Comparison of ENCODE assay signal across 9 mouse cellular contexts in the genomic region with DNA sequence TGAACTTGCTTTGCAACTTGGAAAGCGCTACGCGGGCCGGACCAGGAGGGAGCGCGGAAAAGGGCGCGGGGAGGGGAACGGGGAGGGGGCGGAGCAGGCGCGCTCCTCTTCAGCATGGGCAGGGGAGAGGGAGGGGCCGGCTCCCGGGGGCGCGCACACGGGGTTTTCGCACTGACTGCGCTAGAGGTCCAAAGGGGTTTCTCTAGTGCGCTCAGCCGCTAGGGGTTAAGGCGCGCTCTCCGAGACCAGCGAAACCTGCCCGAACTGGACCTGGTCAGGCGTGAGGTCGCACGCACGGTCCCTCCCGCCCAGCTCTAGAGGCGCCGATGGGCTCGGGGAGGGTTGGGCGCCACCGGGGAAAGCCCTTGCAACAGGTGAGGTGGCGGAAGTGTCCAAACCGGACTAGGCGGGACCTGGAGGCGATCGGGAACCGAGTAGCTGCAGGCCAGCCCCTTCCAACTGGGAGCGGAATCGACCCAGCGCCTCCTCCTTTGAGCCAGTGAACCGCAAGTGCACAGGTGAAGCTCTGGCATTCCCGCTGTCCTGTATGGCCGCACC. TPM values are rescaled to one million over a fixed set of nuclear protein-coding genes. Genes with fewer than 3 reads are reported as not detected.
DNase-seq lines count a peak whose midpoint lies in the region; ATAC-seq lines count a peak whose summit lies in the region.
"Had no signal": no experiment of that assay in that cellular context is flagged by ENCODE, and none has a peak within 500 bp of the region (broad histone marks: within the 10 kb centered on the region; RNA-seq: fewer than 3 reads in every experiment).

No protein-coding gene starts in this region.

- peak overlapping the region; percentile 66 for H3K4me3 ChIP-seq in intestine, embryonic 16.5 days (ENCODE audit: low read length)
- H3K4me3 ChIP-seq in liver, embryonic 13.5 days (replicated peaks): peak overlapping the region; percentile 53
- H3K4me3 ChIP-seq in neural tube, embryonic 13.5 days: peak overlapping the region; percentile 54

- ATAC-seq in intestine, embryonic 16.5 days: peak; percentile 96
- peak; percentile 77 for ATAC-seq in liver, embryonic 13.5 days (ENCODE audit: low read depth)
- ATAC-seq in neural tube, embryonic 13.5 days (ENCODE audit: low read depth): peak; percentile 95

- DNase-seq in gastrocnemius, adult 18-20 months (ENCODE audit: low spot score): peak; percentile 6
- no peak for DNase-seq in gastrocnemius, adult 8-10 months (ENCODE audit: low spot score in 2 of 2)
- DNase-seq in embryo, embryonic 11 days: peak; percentile 82
- DNase-seq in heart, adult 11 months: peak; percentile 95
- no peak for DNase-seq in liver, embryonic 13.5 days
- DNase-seq in urinary bladder, postnatal 4 days (ENCODE audit: low spot score in 2 of 2): peak; percentile 49 to 71

- H3K9me3 ChIP-seq in intestine, embryonic 16.5 days (ENCODE audit: control insufficient read depth, low read length): no peaks in the 10 kb centered on the region
- H3K9me3 ChIP-seq in liver, embryonic 13.5 days (replicated peaks): no peaks in the 10 kb centered on the region
- no peaks in the 10 kb centered on the region for H3K9me3 ChIP-seq in neural tube, embryonic 13.5 days

- H3K4me2 ChIP-seq in intestine, embryonic 16.5 days (ENCODE audit: low read depth, low read length): peak overlapping the region; percentile 56
- H3K4me2 ChIP-seq in liver, embryonic 13.5 days: peak overlapping the region; percentile 48
- peak overlapping the region; percentile 74 for H3K4me2 ChIP-seq in neural tube, embryonic 13.5 days

- no peaks in the 10 kb centered on the region; the same call in 1 of the 2 replicates for H3K4me1 ChIP-seq in intestine, embryonic 16.5 days (ENCODE audit: control insufficient read depth, insufficient read depth, low read length)
- no peaks in the 10 kb centered on the region; the same call in 1 of the 2 replicates for H3K4me1 ChIP-seq in liver, embryonic 13.5 days (replicated peaks)
- H3K4me1 ChIP-seq in neural tube, embryonic 13.5 days (replicated peaks): no peaks in the 10 kb centered on the region

- peak overlapping the region; percentile 84 for H3K27ac ChIP-seq in intestine, embryonic 16.5 days (ENCODE audit: low read length)
- H3K27ac ChIP-seq in liver, embryonic 13.5 days: no peak overlapping the region
- no peak overlapping the region for H3K27ac ChIP-seq in neural tube, embryonic 13.5 days (replicated peaks)

- no peaks in the 10 kb centered on the region for H3K36me3 ChIP-seq in intestine, embryonic 16.5 days (ENCODE audit: control insufficient read depth, insufficient read depth, low read length)
- no peaks in the 10 kb centered on the region for H3K36me3 ChIP-seq in liver, embryonic 13.5 days
- H3K36me3 ChIP-seq in neural tube, embryonic 13.5 days: no peaks in the 10 kb centered on the region

- peak overlapping the region; percentile 76 for H3K9ac ChIP-seq in intestine, embryonic 16.5 days (ENCODE audit: low read depth, low read length)
- peak overlapping the region; percentile 50 for H3K9ac ChIP-seq in liver, embryonic 13.5 days
- H3K9ac ChIP-seq in neural tube, embryonic 13.5 days: peak overlapping the region; percentile 66

- 12% methylated on average over 43 of the region's 48 CpGs for WGBS in intestine, embryonic 16.5 days
- 9% methylated on average over 46 of the region's 48 CpGs for WGBS in liver, embryonic 13.5 days (ENCODE audit: insufficient replicate concordance)
- 17% methylated on average over 47 of the region's 48 CpGs for whole genome bisulfite sequencing in neural tube, embryonic 13.5 days

- peaks cover 4% of the 10 kb centered on the region; the same call in 1 of the 2 replicates for H3K27me3 ChIP-seq in intestine, embryonic 16.5 days (replicated peaks; ENCODE audit: control insufficient read depth, insufficient read depth, low read length)
- peaks cover 37% of the 10 kb centered on the region for H3K27me3 ChIP-seq in liver, embryonic 13.5 days
- peaks cover 57% of the 10 kb centered on the region for H3K27me3 ChIP-seq in neural tube, embryonic 13.5 days

RNA-seq across cellular contexts. Expression of a gene that starts 0.4 kb away (rescaled TPM):
- 1 to 10 TPM; 1.5 to 1.6 TPM for total RNA-seq in gastrocnemius, adult 18-20 months (2021)
- total RNA-seq in gastrocnemius, adult 8-10 months (2022): 1 to 10 TPM in 3 of 4 experiments, under 1 TPM in 1; 0.94 to 1.2 (median 1.1) TPM
- polyA plus RNA-seq in intestine, embryonic 16.5 days (2015; fragmentation: Nextera tagmentation; extraction: Ambion mirVana): 4.5 and 5.0 TPM in 2 replicates
- polyA plus RNA-seq in liver, embryonic 13.5 days (2015; fragmentation: Nextera tagmentation; extraction: Ambion mirVana): 0.89 and 0.96 TPM in 2 replicates
- 72.7 and 73.0 TPM in 2 replicates for polyA plus RNA-seq in neural tube, embryonic 13.5 days (2015; fragmentation: Nextera tagmentation; extraction: Ambion mirVana)

RNA-seq across cellular contexts. Expression of a gene that starts 12.0 kb away (rescaled TPM):
- total RNA-seq in gastrocnemius, adult 18-20 months (2021): not detected
- total RNA-seq in gastrocnemius, adult 8-10 months (2022): not detected
- 0.11 TPM in 1 of 2 replicates, not detected in the other for polyA plus RNA-seq in intestine, embryonic 16.5 days (2015; fragmentation: Nextera tagmentation; extraction: Ambion mirVana)
- not detected in 2 replicates for polyA plus RNA-seq in liver, embryonic 13.5 days (2015; fragmentation: Nextera tagmentation; extraction: Ambion mirVana)
- 0.18 and 0.77 TPM in 2 replicates for polyA plus RNA-seq in neural tube, embryonic 13.5 days (2015; fragmentation: Nextera tagmentation; extraction: Ambion mirVana)
- polyA plus RNA-seq: gonadal fat pad, adult 2 months had no signal

Comparison
In these comparisons a context has a peak if more than half of its experiments do, and no peak if none do; other contexts are left out.
1. DNase-seq: peak in gastrocnemius, adult 18-20 months (single experiment), embryo, embryonic 11 days (single experiment), heart, adult 11 months (single experiment) and urinary bladder, postnatal 4 days (2 of 2); none in gastrocnemius, adult 8-10 months (0 of 2) and liver, embryonic 13.5 days (single experiment).
2. RNA of a gene that starts 0.4 kb away (polyA plus RNA-seq): 72.7 to 73.0 TPM in neural tube, embryonic 13.5 days; 4.5 to 5.0 TPM in intestine, embryonic 16.5 days and 0.89 to 0.96 TPM in liver, embryonic 13.5 days; every median in the first group is over 10 times any median in the second.
3. Peak in every context shown above with its lines, with median percentiles within 50 percentile points of each other: ATAC-seq, H3K4me2 ChIP-seq, H3K4me3 ChIP-seq and H3K9ac ChIP-seq.